Mouse (Mus musculus) spleen, adult 2 months (tissue): Measurements from ENCODE around the gene Smg7.

Experiments used
- CTCF ChIP-seq: fragments of 200-500 bp; IDR thresholded peaks from 2 replicates; pipeline ENCODE4 v1.5.1; 2011; ENCODE audit warnings: mild to moderate bottlenecking, inconsistent platforms; ENCODE audit not compliant: insufficient read depth, insufficient read length, insufficient replicate concordance; ENCODE audit errors: extremely low read depth
- POLR2A ChIP-seq: fragments of 200-500 bp; IDR thresholded peaks from 2 replicates; pipeline ENCODE4 v1.6.1; 2011; ENCODE audit warnings: low read depth, low read length, inconsistent platforms

GRCm38 (mm10) chr1:152799897-152800296, 102.5 kb downstream of the Smg7 start, which contains the start of gene Ncf2:
- TF ChIP-seq POLR2A (no peak), CTCF (no peak)
